8 mouse cellular contexts compared by ENCODE assay signal in the genomic region with DNA sequence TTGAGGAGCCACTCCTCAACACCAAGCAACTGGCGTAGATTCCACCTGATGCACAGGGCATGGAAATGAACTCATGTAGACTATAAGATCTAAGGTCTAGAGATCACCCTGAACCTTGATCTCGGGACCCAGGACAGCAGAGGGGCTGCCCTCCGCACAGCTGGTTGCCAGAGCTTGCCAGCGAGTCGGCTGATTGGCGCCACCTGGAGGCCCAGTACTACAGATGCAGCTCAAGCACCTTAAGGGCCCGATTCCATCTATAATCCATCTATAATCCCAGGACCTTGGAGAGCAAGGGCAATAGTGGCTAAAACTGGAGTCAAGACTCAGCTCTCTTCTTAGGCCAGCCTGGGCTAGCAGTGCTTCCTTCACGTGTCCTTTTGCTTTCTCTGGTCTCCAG. TPM values are rescaled to one million over a fixed set of nuclear protein-coding genes. Genes with fewer than 3 reads are reported as not detected.
DNase-seq lines count a peak whose midpoint lies in the region; ATAC-seq and TF ChIP-seq lines count a peak whose summit lies in the region.

No protein-coding gene starts in this region.

- ATAC-seq in forebrain, embryonic 13.5 days: peak; percentile 28; the same call in 1 of the 2 replicates
- ATAC-seq in hindbrain, embryonic 14.5 days (ENCODE audit: low FRiP score): no peak
- ATAC-seq in stomach, embryonic 15.5 days (ENCODE audit: insufficient read depth, low FRiP score, low read depth): no peak

- DNase-seq in gastrocnemius, adult 2 months: peak; percentile 82
- no peak for DNase-seq in gastrocnemius, postnatal 25 days
- peak; percentile 86 for DNase-seq in adrenal gland, postnatal 10 days
- DNase-seq in hindbrain, embryonic 14.5 days (ENCODE audit: low spot score): peak; percentile 65
- DNase-seq in limb, embryonic 10.5 days (ENCODE audit: low spot score): peak; percentile 87

- no peak overlapping the region for H3ac ChIP-seq in myocyte (ENCODE audit: control insufficient read depth, insufficient read length)

- 2% methylated on average over 8 of the region's 8 CpGs for WGBS in forebrain, embryonic 13.5 days
- 3% methylated on average over 8 of the region's 8 CpGs for WGBS in hindbrain, embryonic 14.5 days
- WGBS in limb, embryonic 10.5 days: 5% methylated on average over 8 of the region's 8 CpGs
- WGBS in stomach, embryonic 15.5 days: 3% methylated on average over 8 of the region's 8 CpGs

- peaks cover 61% of the 10 kb centered on the region for H3K27me3 ChIP-seq in forebrain, embryonic 13.5 days
- peaks cover 51% of the 10 kb centered on the region for H3K27me3 ChIP-seq in hindbrain, embryonic 14.5 days (ENCODE audit: control insufficient read depth, insufficient read depth, low read length)
- H3K27me3 ChIP-seq in limb, embryonic 10.5 days (ENCODE audit: low read depth, poor library complexity, severe bottlenecking): peaks cover 72% of the 10 kb centered on the region
- peaks cover 10% of the 10 kb centered on the region for H3K27me3 ChIP-seq in myocyte (ENCODE audit: control insufficient read depth, insufficient read depth, insufficient read length)
- peaks cover 32% of the 10 kb centered on the region for H3K27me3 ChIP-seq in stomach, embryonic 15.5 days (replicated peaks)

- no peak overlapping the region for H3K27ac ChIP-seq in gastrocnemius, adult 2 months
- no peak overlapping the region for H3K27ac ChIP-seq in forebrain, embryonic 13.5 days
- H3K27ac ChIP-seq in hindbrain, embryonic 14.5 days: no peak overlapping the region
- no peak overlapping the region for H3K27ac ChIP-seq in limb, embryonic 10.5 days
- H3K27ac ChIP-seq in stomach, embryonic 15.5 days: no peak overlapping the region

- H3K9me3 ChIP-seq in forebrain, embryonic 13.5 days (replicated peaks): no peaks in the 10 kb centered on the region
- no peaks in the 10 kb centered on the region for H3K9me3 ChIP-seq in hindbrain, embryonic 14.5 days (ENCODE audit: control insufficient read depth, low read length)
- H3K9me3 ChIP-seq in limb, embryonic 10.5 days (replicated peaks): no peaks in the 10 kb centered on the region
- H3K9me3 ChIP-seq in stomach, embryonic 15.5 days: no peaks in the 10 kb centered on the region

- intact Hi-C loops in gastrocnemius, adult 2 months (cut with DNase I): loop anchor here (1.0 to 5.0 kb wide), 3 partner anchors 74 to 134 kb away; no protein-coding TSS in a partner anchor

- no peak overlapping the region for H3K9ac ChIP-seq in forebrain, embryonic 13.5 days
- no peak overlapping the region for H3K9ac ChIP-seq in hindbrain, embryonic 14.5 days
- no peak overlapping the region for H3K9ac ChIP-seq in stomach, embryonic 15.5 days

- H3K4me1 ChIP-seq in forebrain, embryonic 13.5 days: peaks cover 14% of the 10 kb centered on the region
- no peaks in the 10 kb centered on the region; the same call in 1 of the 2 replicates for H3K4me1 ChIP-seq in hindbrain, embryonic 14.5 days (replicated peaks; ENCODE audit: control insufficient read depth, insufficient read depth, low read length)
- peaks cover 17% of the 10 kb centered on the region for H3K4me1 ChIP-seq in limb, embryonic 10.5 days
- peaks cover 14% of the 10 kb centered on the region for H3K4me1 ChIP-seq in stomach, embryonic 15.5 days

- H3K4me2 ChIP-seq in forebrain, embryonic 13.5 days: 0 out of 2 replicates have a peak overlapping the region, but pooled peaks have one; percentile 67
- H3K4me2 ChIP-seq in hindbrain, embryonic 14.5 days (replicated peaks): peak overlapping the region; percentile 62; the same call in 1 of the 2 replicates
- peak overlapping the region; percentile 75 for H3K4me2 ChIP-seq in myocyte (ENCODE audit: low read depth)
- peak overlapping the region; percentile 92 for H3K4me2 ChIP-seq in stomach, embryonic 15.5 days

- no peaks in the 10 kb centered on the region for H3K36me3 ChIP-seq in forebrain, embryonic 13.5 days (ENCODE audit: poor library complexity, severe bottlenecking)
- no peaks in the 10 kb centered on the region for H3K36me3 ChIP-seq in hindbrain, embryonic 14.5 days (replicated peaks; ENCODE audit: control insufficient read depth, insufficient read depth)
- no peaks in the 10 kb centered on the region for H3K36me3 ChIP-seq in limb, embryonic 10.5 days
- H3K36me3 ChIP-seq in myocyte (ENCODE audit: control insufficient read depth, insufficient read depth): no peaks in the 10 kb centered on the region
- H3K36me3 ChIP-seq in stomach, embryonic 15.5 days: no peaks in the 10 kb centered on the region

- H3K4me3 ChIP-seq in gastrocnemius, adult 2 months: peak overlapping the region; percentile 28
- no peak overlapping the region for H3K4me3 ChIP-seq in forebrain, embryonic 13.5 days
- no peak overlapping the region for H3K4me3 ChIP-seq in hindbrain, embryonic 14.5 days (replicated peaks; ENCODE audit: low read length)
- no peak overlapping the region for H3K4me3 ChIP-seq in limb, embryonic 10.5 days
- H3K4me3 ChIP-seq in myocyte: no peak overlapping the region
- H3K4me3 ChIP-seq in stomach, embryonic 15.5 days (replicated peaks): peak overlapping the region; percentile 46; the same call in 1 of the 2 replicates

- no peaks in the 10 kb centered on the region for H3K79me2 ChIP-seq in myocyte (ENCODE audit: control insufficient read depth, insufficient read depth)

- no peak for TF ChIP-seq POLR2A in myocyte (IDR thresholded peaks at IDR 0.05; ENCODE audit: insufficient read length, low read depth)

- TF ChIP-seq CTCF in gastrocnemius, adult 2 months (IDR thresholded peaks at IDR 0.05): peak; percentile 90

TF ChIP-seq in myocyte, 11 proteins besides CTCF, POLR2A, EP300 and RAD21:
- TF ChIP-seq CEBPB (IDR thresholded peaks at IDR 0.05; ENCODE audit: insufficient read depth, poor library complexity, severe bottlenecking) (no peak), MAX (IDR thresholded peaks at IDR 0.05; ENCODE audit: low read depth) (no peak), TCF12 (IDR thresholded peaks at IDR 0.05; ENCODE audit: insufficient read depth, poor library complexity, severe bottlenecking) (no peak), SRF (IDR thresholded peaks at IDR 0.05; ENCODE audit: control insufficient read depth, insufficient read length, low read depth) (no peak), E2F4 (IDR thresholded peaks at IDR 0.05; ENCODE audit: insufficient read depth) (no peak), POLR2AphosphoS2 (IDR thresholded peaks at IDR 0.05; ENCODE audit: insufficient read length, low read depth) (no peak), USF1 (IDR thresholded peaks at IDR 0.05; ENCODE audit: low read depth) (no peak), TCF3 (IDR thresholded peaks at IDR 0.05; ENCODE audit: insufficient read length, low read depth) (no peak), REST (IDR thresholded peaks at IDR 0.05; ENCODE audit: insufficient read depth, insufficient read length) (no peak), MYOG (IDR thresholded peaks at IDR 0.05; ENCODE audit: control insufficient read depth in 1 of 3, insufficient read depth in 1 of 3, insufficient read length in 2 of 3, low read depth in 2 of 3) (peak in 1 of 3 experiments; percentile 31), MYOD1 (IDR thresholded peaks at IDR 0.05; ENCODE audit: control insufficient read depth in 1 of 3, insufficient read length in 2 of 3, low read depth in 2 of 3) (peak in 2 of 3 experiments; percentile 5 to 20)

RNA-seq across cellular contexts. Expression of a gene that starts 0.9 kb away (rescaled TPM):
- total RNA-seq in gastrocnemius, adult 2 months (2021): under 1 TPM; 0.08 to 0.86 TPM
- under 1 TPM; 0.51 to 0.54 TPM for total RNA-seq in gastrocnemius, postnatal 25 days (2021)
- 10 to 100 TPM; 20.5 to 28.4 TPM for total RNA-seq in adrenal gland, postnatal 10 days (2021)
- polyA plus RNA-seq in forebrain, embryonic 13.5 days (2015; fragmentation: Nextera tagmentation; extraction: Ambion mirVana): 0.15 and 0.30 TPM in 2 replicates
- 1.2 and 1.4 TPM in 2 replicates for polyA plus RNA-seq in hindbrain, embryonic 14.5 days (2014; fragmentation: Nextera tagmentation; extraction: Ambion mirVana)
- 0.56 and 0.75 TPM in 2 replicates for polyA plus RNA-seq in limb, embryonic 10.5 days (2016; fragmentation: Nextera tagmentation; extraction: Ambion mirVana)
- polyA plus RNA-seq in myocyte (2012; fragmentation: generic; extraction: Trizol): 2.1 TPM
- 1.6 and 1.8 TPM in 2 replicates for polyA plus RNA-seq in stomach, embryonic 15.5 days (2015; fragmentation: Nextera tagmentation; extraction: Ambion mirVana)

RNA-seq across cellular contexts. Expression of a gene that starts 26.5 kb away (rescaled TPM):
- total RNA-seq in gastrocnemius, adult 2 months (2021): under 1 TPM in 1 of 2 experiments, not detected in 1; 0.17 TPM
- total RNA-seq in gastrocnemius, postnatal 25 days (2021): under 1 TPM; 0.20 to 0.38 TPM
- total RNA-seq in adrenal gland, postnatal 10 days (2021): 1 to 10 TPM; 1.8 to 2.5 TPM
- 0.34 and 0.53 TPM in 2 replicates for polyA plus RNA-seq in forebrain, embryonic 13.5 days (2015; fragmentation: Nextera tagmentation; extraction: Ambion mirVana)
- 0.11 and 0.22 TPM in 2 replicates for polyA plus RNA-seq in hindbrain, embryonic 14.5 days (2014; fragmentation: Nextera tagmentation; extraction: Ambion mirVana)
- polyA plus RNA-seq in limb, embryonic 10.5 days (2016; fragmentation: Nextera tagmentation; extraction: Ambion mirVana): 1.4 and 1.9 TPM in 2 replicates
- 0.26 TPM for polyA plus RNA-seq in myocyte (2012; fragmentation: generic; extraction: Trizol)
- polyA plus RNA-seq in stomach, embryonic 15.5 days (2015; fragmentation: Nextera tagmentation; extraction: Ambion mirVana): 2.4 and 3.3 TPM in 2 replicates

RNA-seq across cellular contexts. Expression of a gene that starts 40.7 kb away (rescaled TPM):
- 10 to 100 TPM; 16.5 to 17.8 TPM for total RNA-seq in gastrocnemius, adult 2 months (2021)
- 10 to 100 TPM; 14.9 to 15.7 TPM for total RNA-seq in gastrocnemius, postnatal 25 days (2021)
- total RNA-seq in adrenal gland, postnatal 10 days (2021): 10 to 100 TPM; 49.2 to 57.7 TPM
- 161 and 162 TPM in 2 replicates for polyA plus RNA-seq in forebrain, embryonic 13.5 days (2015; fragmentation: Nextera tagmentation; extraction: Ambion mirVana)
- 354 and 383 TPM in 2 replicates for polyA plus RNA-seq in hindbrain, embryonic 14.5 days (2014; fragmentation: Nextera tagmentation; extraction: Ambion mirVana)
- 32.7 and 42.2 TPM in 2 replicates for polyA plus RNA-seq in limb, embryonic 10.5 days (2016; fragmentation: Nextera tagmentation; extraction: Ambion mirVana)
- 61.2 TPM for polyA plus RNA-seq in myocyte (2012; fragmentation: generic; extraction: Trizol)
- 54.9 and 55.4 TPM in 2 replicates for polyA plus RNA-seq in stomach, embryonic 15.5 days (2015; fragmentation: Nextera tagmentation; extraction: Ambion mirVana)

Comparison
In these comparisons a context has a peak if more than half of its experiments do, and no peak if none do; other contexts are left out.
1. H3K4me3 ChIP-seq: peak in gastrocnemius, adult 2 months (single experiment) and stomach, embryonic 15.5 days (single experiment); none in forebrain, embryonic 13.5 days (single experiment), hindbrain, embryonic 14.5 days (single experiment), limb, embryonic 10.5 days (single experiment) and myocyte (single experiment).
2. Peak in every context shown above with its lines, with median percentiles within 50 percentile points of each other: H3K4me2 ChIP-seq.